Mouse (Mus musculus): ENCODE data around the gene 2310011J03Rik. TPM values are rescaled to one million over a fixed set of nuclear protein-coding genes. Genes with fewer than 3 reads are reported as not detected.
A peak's percentile ranks its signal among the peaks of the same experiment; 100 is the strongest.

Gene 2310011J03Rik
- total and polyA plus RNA-seq, 2 experiments = 10.4 to 25.4 TPM

GRCm38 (mm10) chr10:80357336-80357735 is 37.0 kb upstream of the 2310011J03Rik start:
- H3K4me1 ChIP-seq (ENCODE audit: control insufficient read depth, insufficient read depth, low read length) = peaks cover 1% of the 10 kb centered on the region; the same call in 1 of the 2 replicates
- no peak overlapping the region for H3K4me3 ChIP-seq (ENCODE audit: insufficient read depth, low read depth, low read length)
- TF ChIP-seq POLR2A (IDR thresholded peaks at IDR 0.05; ENCODE audit: extremely low read depth, insufficient read depth, low read length) = no peak
- no peak for TF ChIP-seq CTCF (IDR thresholded peaks at IDR 0.05; ENCODE audit: low read depth, low read length)
- no peaks in the 10 kb centered on the region for H3K36me3 ChIP-seq (ENCODE audit: control insufficient read depth, insufficient read depth, low read length)
- DNase-seq (ENCODE audit: extremely low read depth, low read depth, low spot score) = no peak
- no peaks in the 10 kb centered on the region for H3K79me2 ChIP-seq (ENCODE audit: control insufficient read depth, insufficient read depth, low read length)
- H3K9ac ChIP-seq (ENCODE audit: low read depth, low read length) = peak overlapping the region; percentile 59; the same call in 1 of the 2 replicates
- peaks cover 10% of the 10 kb centered on the region for H3K27me3 ChIP-seq (ENCODE audit: control insufficient read depth, insufficient read depth, low read length)
- WGBS = 34% methylated on average over 7 of the region's 7 CpGs
- H3K27ac ChIP-seq (replicated peaks; ENCODE audit: insufficient read depth, low read depth, low read length) = no peak overlapping the region

GRCm38 (mm10) chr10:80356737-80357136 is 36.4 kb upstream of the 2310011J03Rik start:
- Histone ChIP-seq H3K27ac (replicated peaks; ENCODE audit: insufficient read depth, low read depth, low read length) (no peak overlapping the region), H3K36me3 (ENCODE audit: control insufficient read depth, insufficient read depth, low read length) (no peaks in the 10 kb centered on the region), H3K4me3 (ENCODE audit: insufficient read depth, low read depth, low read length) (no peak overlapping the region), H3K27me3 (ENCODE audit: control insufficient read depth, insufficient read depth, low read length) (peaks cover 10% of the 10 kb centered on the region), H3K79me2 (ENCODE audit: control insufficient read depth, insufficient read depth, low read length) (no peaks in the 10 kb centered on the region), H3K4me1 (ENCODE audit: control insufficient read depth, insufficient read depth, low read length) (peaks cover 4% of the 10 kb centered on the region; the same call in 1 of the 2 replicates), H3K9ac (ENCODE audit: low read depth, low read length) (no peak overlapping the region)
- 5% methylated on average over 34 of the region's 34 CpGs for whole genome bisulfite sequencing
- TF ChIP-seq CTCF (IDR thresholded peaks at IDR 0.05; ENCODE audit: low read depth, low read length) = no peak
- no peak for TF ChIP-seq POLR2A (IDR thresholded peaks at IDR 0.05; ENCODE audit: extremely low read depth, insufficient read depth, low read length)
- DNase-seq (ENCODE audit: extremely low read depth, low read depth, low spot score) = no peak

GRCm38 (mm10) chr10:80356001-80356682 is 35.8 kb upstream of the 2310011J03Rik start, which contains the start of gene Plk5:
Gene Plk5 (plus strand): TSS chr10:80356459.
- WGBS = 3% methylated on average over 53 of the region's 53 CpGs
- Histone ChIP-seq H3K4me1 (ENCODE audit: control insufficient read depth, insufficient read depth, low read length) (peaks cover 7% of the 10 kb centered on the region; the same call in 1 of the 2 replicates), H3K9ac (ENCODE audit: low read depth, low read length) (no peak within 1 kb of the TSS), H3K27ac (replicated peaks; ENCODE audit: insufficient read depth, low read depth, low read length) (no peak within 1 kb of the TSS), H3K27me3 (ENCODE audit: control insufficient read depth, insufficient read depth, low read length) (peaks cover 10% of the 10 kb centered on the region), H3K4me3 (ENCODE audit: insufficient read depth, low read depth, low read length) (no peak within 1 kb of the TSS), H3K36me3 (ENCODE audit: control insufficient read depth, insufficient read depth, low read length) (no peaks in the 10 kb centered on the region), H3K79me2 (ENCODE audit: control insufficient read depth, insufficient read depth, low read length) (no peaks in the 10 kb centered on the region)
- TF ChIP-seq POLR2A (IDR thresholded peaks at IDR 0.05; ENCODE audit: extremely low read depth, insufficient read depth, low read length) (no peak), CTCF (IDR thresholded peaks at IDR 0.05; ENCODE audit: low read depth, low read length) (no peak)
- no peak for DNase-seq (ENCODE audit: extremely low read depth, low read depth, low spot score)

GRCm38 (mm10) chr10:80355431-80355830 is 35.1 kb upstream of the 2310011J03Rik start:
- WGBS = 41% methylated on average over 9 of the region's 9 CpGs
- H3K27ac ChIP-seq (replicated peaks; ENCODE audit: insufficient read depth, low read depth, low read length) = no peak overlapping the region
- H3K9ac ChIP-seq (ENCODE audit: low read depth, low read length) = no peak overlapping the region
- H3K79me2 ChIP-seq (ENCODE audit: control insufficient read depth, insufficient read depth, low read length) = no peaks in the 10 kb centered on the region
- TF ChIP-seq CTCF (IDR thresholded peaks at IDR 0.05; ENCODE audit: low read depth, low read length) (no peak), POLR2A (IDR thresholded peaks at IDR 0.05; ENCODE audit: extremely low read depth, insufficient read depth, low read length) (no peak)
- H3K27me3 ChIP-seq (ENCODE audit: control insufficient read depth, insufficient read depth, low read length) = peaks cover 10% of the 10 kb centered on the region
- peaks cover 11% of the 10 kb centered on the region for H3K4me1 ChIP-seq (ENCODE audit: control insufficient read depth, insufficient read depth, low read length)
- H3K4me3 ChIP-seq (ENCODE audit: insufficient read depth, low read depth, low read length) = no peak overlapping the region
- H3K36me3 ChIP-seq (ENCODE audit: control insufficient read depth, insufficient read depth, low read length) = no peaks in the 10 kb centered on the region
- DNase-seq (ENCODE audit: extremely low read depth, low read depth, low spot score) = no peak

- H3K27ac ChIP-seq (replicated peaks; ENCODE audit: insufficient read depth, low read depth, low read length) = no peak overlapping the region
- 75% methylated on average over 8 of the region's 8 CpGs for WGBS
- H3K27me3 ChIP-seq (ENCODE audit: control insufficient read depth, insufficient read depth, low read length) = peaks cover 10% of the 10 kb centered on the region
- H3K4me3 ChIP-seq (ENCODE audit: insufficient read depth, low read depth, low read length) = no peak overlapping the region
- H3K4me1 ChIP-seq (ENCODE audit: control insufficient read depth, insufficient read depth, low read length) = peaks cover 16% of the 10 kb centered on the region
- no peak overlapping the region for H3K9ac ChIP-seq (ENCODE audit: low read depth, low read length)
- no peaks in the 10 kb centered on the region for H3K36me3 ChIP-seq (ENCODE audit: control insufficient read depth, insufficient read depth, low read length)
- H3K79me2 ChIP-seq (ENCODE audit: control insufficient read depth, insufficient read depth, low read length) = no peaks in the 10 kb centered on the region
- TF ChIP-seq CTCF (IDR thresholded peaks at IDR 0.05; ENCODE audit: low read depth, low read length) = no peak
- no peak for TF ChIP-seq POLR2A (IDR thresholded peaks at IDR 0.05; ENCODE audit: extremely low read depth, insufficient read depth, low read length)
- DNase-seq (ENCODE audit: extremely low read depth, low read depth, low spot score) = no peak
These were observed 32.4 kb upstream of the 2310011J03Rik start for GRCm38 (mm10) chr10:80352727-80353126.

GRCm38 (mm10) chr10:80351896-80352295 is 31.6 kb upstream of the 2310011J03Rik start:
- TF ChIP-seq CTCF (IDR thresholded peaks at IDR 0.05; ENCODE audit: low read depth, low read length) = no peak
- no peak for TF ChIP-seq POLR2A (IDR thresholded peaks at IDR 0.05; ENCODE audit: extremely low read depth, insufficient read depth, low read length)
- DNase-seq (ENCODE audit: extremely low read depth, low read depth, low spot score) = peak; percentile 94
- Histone ChIP-seq H3K4me1 (ENCODE audit: control insufficient read depth, insufficient read depth, low read length) (peaks cover 16% of the 10 kb centered on the region), H3K9ac (ENCODE audit: low read depth, low read length) (no peak overlapping the region), H3K4me3 (ENCODE audit: insufficient read depth, low read depth, low read length) (no peak overlapping the region), H3K79me2 (ENCODE audit: control insufficient read depth, insufficient read depth, low read length) (no peaks in the 10 kb centered on the region), H3K36me3 (ENCODE audit: control insufficient read depth, insufficient read depth, low read length) (no peaks in the 10 kb centered on the region), H3K27ac (replicated peaks; ENCODE audit: insufficient read depth, low read depth, low read length) (peak overlapping the region; percentile 52), H3K27me3 (ENCODE audit: control insufficient read depth, insufficient read depth, low read length) (peaks cover 6% of the 10 kb centered on the region)
- WGBS = 13% methylated on average over 11 of the region's 11 CpGs

All from liver, adult 2 months (tissue).